Mouse (Mus musculus) layer of hippocampus, adult 11-12 months (tissue): ENCODE results near the gene Lamb2.

Source experiments
- DNase-seq: peaks from one replicate; pipeline ENCODE4 v3.0.0; 2022; ENCODE audit warnings: low spot score

Gene Lamb2

GRCm38 (mm10) chr9:108479721-108480351 lies at the start of gene Lamb2:
Lamb2 (plus strand) TSS chr9:108479736.
- DNase-seq: no peak

GRCm38 (mm10) chr9:108431431-108432067 lies 48.0 kb upstream of the Lamb2 start:
- no peak for DNase-seq

DNA sequence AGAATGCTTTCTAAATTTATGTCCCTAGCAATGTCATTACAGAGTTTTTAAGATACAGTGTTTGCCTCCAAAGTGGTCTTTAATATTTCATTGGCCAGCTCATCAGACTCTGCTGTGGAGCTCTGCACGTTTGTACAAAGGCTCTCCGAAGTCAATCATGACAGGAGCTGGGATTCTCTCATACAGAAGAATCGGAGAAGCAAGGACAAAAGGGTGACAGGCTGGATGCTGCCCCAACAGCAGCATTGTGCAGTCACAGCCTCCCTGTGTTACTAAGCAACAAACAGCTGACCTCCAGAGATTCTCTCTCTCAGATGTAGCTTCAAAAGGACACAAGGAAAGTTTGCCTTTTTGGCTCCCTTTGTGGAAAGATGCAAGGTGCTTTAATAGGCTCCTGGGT lies 43.4 kb upstream of the Lamb2 start, which contains the start of gene BC048562:
BC048562 (plus strand) TSS at position 301 of the 400 bp plus-strand sequence.
- no peak for DNase-seq

DNA sequence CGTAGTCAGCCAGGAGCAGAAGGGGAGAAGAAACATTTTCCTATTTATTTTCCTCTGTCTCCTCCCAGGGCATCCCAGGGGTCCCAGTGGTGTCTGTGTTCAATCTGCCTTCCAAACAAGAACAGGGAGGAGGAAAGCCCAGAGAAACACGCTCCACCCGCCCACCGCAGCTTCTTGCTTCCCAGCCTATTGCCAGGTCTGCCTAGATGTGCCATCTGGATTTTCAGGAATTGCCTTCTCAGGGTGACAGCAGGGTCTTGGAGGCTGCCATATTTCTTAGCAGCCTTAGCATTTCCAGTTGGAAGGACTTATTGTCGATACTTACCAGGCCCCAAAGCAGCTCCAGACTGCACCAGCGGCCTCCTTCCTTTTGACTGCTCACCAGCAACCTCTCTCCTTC lies 40.4 kb upstream of the Lamb2 start:
- DNase-seq: peak; percentile 42

- no peak for DNase-seq
Observed at GRCm38 (mm10) chr9:108440485-108440884, 39.1 kb upstream of the Lamb2 start.

DNA sequence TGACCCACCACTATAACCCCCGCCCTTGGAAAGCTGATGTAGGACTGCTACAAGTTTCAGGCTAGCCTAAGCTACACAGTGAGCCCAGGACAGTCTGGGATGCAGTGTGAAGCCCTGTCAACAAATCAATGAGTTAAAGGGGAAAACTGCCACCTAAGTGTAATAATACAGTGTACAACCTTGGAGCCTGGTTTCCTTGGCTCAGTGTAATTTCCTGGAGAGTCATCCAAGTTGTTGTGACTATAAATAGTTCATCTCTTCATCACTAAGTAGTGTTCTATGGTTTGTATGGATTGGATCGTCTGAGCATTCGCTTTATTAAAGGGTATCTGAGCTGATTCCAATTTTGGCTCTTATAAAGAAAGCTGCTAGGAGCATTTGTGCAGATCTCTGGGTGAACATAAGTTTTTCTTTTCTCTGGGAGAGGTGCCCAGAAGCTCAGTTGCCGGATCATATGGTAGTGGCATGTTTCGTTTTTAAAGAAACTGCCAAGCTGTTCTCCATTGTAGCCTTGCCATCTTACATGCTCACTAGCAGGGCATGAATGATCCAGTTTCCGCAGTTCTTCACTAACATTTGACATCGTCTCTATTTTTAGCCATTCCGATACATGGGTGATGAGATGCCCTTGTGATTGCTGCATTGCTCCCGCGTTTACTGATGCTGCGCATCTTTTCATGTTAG lies 38.2 kb upstream of the Lamb2 start:
- DNase-seq: peak; percentile 77

GRCm38 (mm10) chr9:108445125-108445524 lies 34.4 kb upstream of the Lamb2 start:
- DNase-seq: no peak

GRCm38 (mm10) chr9:108449860-108450259 lies 29.7 kb upstream of the Lamb2 start:
- peak; percentile 66 for DNase-seq

GRCm38 (mm10) chr9:108450292-108451169 lies 29.0 kb upstream of the Lamb2 start:
- no peak for DNase-seq

- no peak for DNase-seq
Observed at GRCm38 (mm10) chr9:108451170-108451493, 28.4 kb upstream of the Lamb2 start.

DNA sequence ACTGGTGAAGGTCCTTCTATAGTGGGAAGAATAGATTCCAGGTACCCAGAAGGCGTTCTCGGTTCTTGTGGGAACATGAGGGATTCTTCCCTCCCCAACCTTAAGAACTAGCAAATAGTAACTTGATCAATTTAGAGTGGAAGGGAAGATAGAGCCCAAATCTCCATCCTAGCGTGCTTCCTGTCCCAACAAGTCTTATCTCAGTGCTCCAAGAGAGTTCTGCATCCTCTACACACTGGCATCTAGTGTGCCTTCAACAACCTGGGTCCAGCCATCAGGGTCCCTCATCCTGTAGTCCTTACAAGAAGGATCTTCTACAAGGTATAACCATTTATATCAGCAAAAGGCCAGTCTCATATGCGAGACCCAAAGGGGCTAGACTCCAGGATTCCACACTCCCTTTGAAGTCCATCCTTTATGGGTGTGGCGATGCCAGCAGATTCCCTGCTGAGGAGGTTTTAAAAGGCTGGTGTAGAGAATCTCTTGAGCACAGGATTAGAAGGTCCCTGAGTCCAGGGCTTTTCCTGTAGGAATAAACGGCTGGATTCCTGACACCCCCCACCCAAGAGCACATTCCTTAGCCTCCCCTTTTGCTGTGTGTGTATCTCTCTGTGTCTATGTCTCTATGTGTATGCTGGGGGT lies 27.9 kb upstream of the Lamb2 start:
- DNase-seq: no peak

- DNase-seq: peak; percentile 90
Observed at GRCm38 (mm10) chr9:108452291-108452906, 27.1 kb upstream of the Lamb2 start.

GRCm38 (mm10) chr9:108452911-108453310 lies 26.6 kb upstream of the Lamb2 start:
- DNase-seq: no peak

DNA sequence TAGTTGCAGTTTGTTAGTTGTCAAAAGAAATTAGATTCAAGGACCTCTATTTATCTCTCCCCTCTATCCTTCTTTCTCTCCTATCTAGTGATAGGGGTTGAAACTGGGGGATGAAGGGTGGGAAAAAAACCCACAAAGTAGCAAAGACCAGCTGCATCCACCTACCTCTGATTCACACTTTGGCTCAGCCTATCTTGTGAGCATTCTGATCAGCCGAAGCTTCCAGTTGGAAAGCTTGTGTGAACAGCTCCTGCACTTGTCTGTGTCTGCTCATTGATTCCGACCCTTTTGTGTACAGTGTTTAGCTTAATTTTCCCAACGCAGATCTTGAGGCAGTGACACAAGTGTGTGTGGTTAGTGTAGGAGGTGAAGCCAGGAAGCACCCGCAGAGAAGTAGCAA lies 26.1 kb upstream of the Lamb2 start:
- no peak for DNase-seq

DNA sequence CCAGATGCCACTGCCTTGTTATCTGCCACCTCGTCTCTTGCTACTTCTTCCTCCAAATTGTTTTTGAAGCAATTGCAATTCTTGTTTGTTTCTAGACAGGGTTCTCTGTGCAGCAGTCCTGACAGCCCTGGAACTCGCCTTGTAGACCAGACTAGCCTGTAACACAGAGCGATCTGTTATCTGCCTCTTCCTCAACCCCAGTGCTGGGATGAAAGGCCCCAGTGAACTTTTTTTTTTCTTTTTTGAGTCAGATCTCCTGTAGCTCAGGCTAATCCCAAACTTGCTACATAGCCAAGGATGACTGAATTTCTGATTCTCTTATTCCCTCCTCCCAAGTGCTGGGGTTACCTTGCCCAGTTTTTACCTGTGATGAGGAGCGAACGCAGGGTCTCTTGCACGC lies 25.1 kb upstream of the Lamb2 start:
- no peak for DNase-seq

GRCm38 (mm10) chr9:108455747-108456571 lies 23.6 kb upstream of the Lamb2 start:
- no peak for DNase-seq

DNA sequence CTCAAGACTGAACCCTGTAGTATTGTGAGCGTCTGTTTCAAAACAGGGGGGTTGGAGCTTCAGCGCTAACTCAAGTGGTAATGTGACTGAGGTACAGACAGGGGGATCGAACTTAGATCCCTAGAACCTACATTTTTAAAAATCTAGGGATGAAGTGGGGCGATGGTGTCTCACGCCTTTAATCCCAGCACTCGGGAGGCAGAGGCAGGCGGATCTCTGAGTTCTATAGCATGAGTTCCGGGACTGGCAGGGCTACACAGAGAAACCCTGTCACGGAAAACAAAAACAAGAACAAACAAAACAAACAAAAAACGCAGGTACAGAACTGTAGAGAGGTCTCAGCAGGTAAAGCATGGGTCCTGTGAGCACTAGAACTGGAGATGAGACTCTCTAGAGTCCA lies 22.6 kb upstream of the Lamb2 start:
- no peak for DNase-seq

DNA sequence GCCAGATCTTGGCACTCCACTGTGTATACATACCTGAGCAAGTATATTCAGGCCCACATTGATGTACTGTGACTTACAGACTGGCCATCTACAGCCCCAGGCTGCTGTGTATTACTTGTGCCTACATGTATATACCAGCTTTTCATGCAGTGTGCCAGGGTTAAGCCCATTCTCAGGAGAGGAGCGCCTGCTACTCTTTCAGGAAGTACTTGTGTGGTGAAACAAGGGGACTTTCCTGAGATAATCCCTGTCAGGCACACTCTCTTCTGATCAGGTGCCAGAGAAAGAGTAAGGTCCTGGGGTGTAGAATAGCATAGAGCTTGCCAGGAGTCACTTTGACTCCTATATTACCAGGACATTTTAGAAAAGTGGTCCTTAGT lies 19.6 kb upstream of the Lamb2 start:
- DNase-seq: no peak

- peak; percentile 87 for DNase-seq
Observed at GRCm38 (mm10) chr9:108460319-108461178, 19.0 kb upstream of the Lamb2 start, which contains the start of gene Ccdc71. Ccdc71 (plus strand) TSS chr9:108460527.
